Mouse (Mus musculus) heart, embryonic 16.5 days (tissue): ENCODE measurements around the gene Ubc. TPM values are rescaled to one million over a fixed set of nuclear protein-coding genes. Genes with fewer than 3 reads are reported as not detected.
"Not testable (repeated sequence)": the region's sequence is repeated elsewhere in the genome, so short reads cannot be mapped to it uniquely, and the experiment has no call there.

ENCODE experiments used
- ATAC-seq: fragments of 200-750 bp; cut with Nextera tagmentation; replicated peaks from 2 replicates; pipeline ENCODE4 v1.8.0; 2017; ENCODE audit warnings: moderate number of reproducible peaks; ENCODE audit not compliant: insufficient read depth, low FRiP score; ENCODE audit errors: extremely low read depth
- H3K27ac ChIP-seq: fragments of 300-500 bp; sonication (generic); 2 replicates; pipeline ENCODE4 v1.5.1; 2014; ENCODE audit warnings: mild to moderate bottlenecking, low read length, control low read depth, moderate library complexity
- H3K27me3 ChIP-seq: fragments of 300-500 bp; sonication (generic); 2 replicates; pipeline ENCODE4 v1.6.1; 2014; ENCODE audit warnings: low read length, mixed read lengths; ENCODE audit not compliant: control insufficient read depth, insufficient read depth
- H3K36me3 ChIP-seq: fragments of 300-500 bp; sonication (generic); 2 replicates; pipeline ENCODE4 v1.6.1; 2014; ENCODE audit not compliant: control insufficient read depth, insufficient read depth
- H3K4me1 ChIP-seq: fragments of 300-500 bp; sonication (generic); 2 replicates; pipeline ENCODE4 v1.6.1; 2014; ENCODE audit warnings: low read length, mixed read lengths; ENCODE audit not compliant: control insufficient read depth, insufficient read depth
- H3K4me2 ChIP-seq: fragments of 300-500 bp; sonication (generic); 2 replicates; pipeline ENCODE4 v1.6.1; 2014; ENCODE audit warnings: low read depth, mild to moderate bottlenecking, control low read depth, low read length
- H3K4me3 ChIP-seq: fragments of 300-500 bp; sonication (generic); 2 replicates; pipeline ENCODE4 v1.5.1; 2014; ENCODE audit warnings: mild to moderate bottlenecking, control low read depth, low read length
- H3K9ac ChIP-seq: fragments of 300-500 bp; sonication (generic); 2 replicates; pipeline ENCODE4 v1.6.1; 2014; ENCODE audit warnings: low read length, control low read depth
- H3K9me3 ChIP-seq: fragments of 300-500 bp; sonication (generic); replicated peaks from 2 replicates; pipeline ENCODE4 v1.6.1; 2016; ENCODE audit warnings: low read length; ENCODE audit not compliant: control insufficient read depth
- WGBS: fragments of 180-500 bp; shearing (Covaris S2); extraction: QIAGEN DNeasy Blood & Tissue Kit; methylation state at CpG from one replicate; pipeline ENCODE4 v1.1.7; 2014; 5-methylcytosine and 5-hydroxymethylcytosine counted together
- polyA plus RNA-seq: library from polyadenylated mRNA; unstranded; fragments of >200 nt; fragmentation: Nextera tagmentation; extraction: Ambion mirVana; gene quantifications from 2 replicates; pipeline ENCODE4 v1.2.1, GENCODE M21; 2015

Ubc gene
- polyA plus RNA-seq, 1 experiment from 2014 or later = 928 TPM

- H3K9me3 ChIP-seq = no peaks in the 10 kb centered on the region
- no peaks in the 10 kb centered on the region for H3K27me3 ChIP-seq
- H3K4me3 ChIP-seq = no peak overlapping the region
- no peak overlapping the region for H3K9ac ChIP-seq
- H3K36me3 ChIP-seq = peaks cover 38% of the 10 kb centered on the region
- no peak overlapping the region for H3K4me2 ChIP-seq
- peak; percentile 69 for ATAC-seq
- peak overlapping the region; percentile 86 for H3K27ac ChIP-seq
- H3K4me1 ChIP-seq = peaks cover 4% of the 10 kb centered on the region; the same call in 1 of the 2 replicates
- WGBS = 37% methylated on average over 4 of the region's 4 CpGs
These were observed 23.8 kb upstream of the Ubc start for GRCm38 (mm10) chr5:125413763-125414162.

GRCm38 (mm10) chr5:125412536-125412935, 22.5 kb upstream of the Ubc start:
- H3K9ac ChIP-seq, H3K4me2 ChIP-seq, ATAC-seq, H3K27ac ChIP-seq, H3K27me3 ChIP-seq, H3K4me3 ChIP-seq, H3K9me3 ChIP-seq, H3K4me1 ChIP-seq: not testable (repeated sequence)
- WGBS = 89% methylated on average over 8 of the region's 8 CpGs
- peaks cover 27% of the 10 kb centered on the region for H3K36me3 ChIP-seq

- Histone ChIP-seq H3K4me2 (no peak overlapping the region), H3K36me3 (peaks cover 26% of the 10 kb centered on the region), H3K9ac (no peak overlapping the region), H3K9me3 (no peaks in the 10 kb centered on the region), H3K27me3 (no peaks in the 10 kb centered on the region), H3K4me1 (peaks cover 9% of the 10 kb centered on the region), H3K4me3 (no peak overlapping the region), H3K27ac (no peak overlapping the region)
- ATAC-seq = no peak
- 63% methylated on average over 5 of the region's 5 CpGs for WGBS
These were observed 22.0 kb upstream of the Ubc start for GRCm38 (mm10) chr5:125411972-125412530.

- peak overlapping the region; percentile 48 for H3K4me3 ChIP-seq
- no peaks in the 10 kb centered on the region for H3K9me3 ChIP-seq
- 13% methylated on average over 20 of the region's 20 CpGs for WGBS
- H3K4me1 ChIP-seq = peaks cover 13% of the 10 kb centered on the region
- H3K27ac ChIP-seq = peak overlapping the region; percentile 54
- peaks cover 1% of the 10 kb centered on the region for H3K36me3 ChIP-seq
- H3K27me3 ChIP-seq = no peaks in the 10 kb centered on the region
- H3K4me2 ChIP-seq = peak overlapping the region; percentile 57
- no peak for ATAC-seq
- no peak overlapping the region for H3K9ac ChIP-seq
These were observed 19.5 kb upstream of the Ubc start for GRCm38 (mm10) chr5:125409348-125410090.

GRCm38 (mm10) chr5:125408842-125409241, 18.8 kb upstream of the Ubc start:
- H3K27me3 ChIP-seq = no peaks in the 10 kb centered on the region
- peak overlapping the region; percentile 57 for H3K4me2 ChIP-seq
- no peaks in the 10 kb centered on the region for H3K9me3 ChIP-seq
- H3K36me3 ChIP-seq = no peaks in the 10 kb centered on the region
- peak overlapping the region; percentile 54 for H3K27ac ChIP-seq
- WGBS = 2% methylated on average over 13 of the region's 13 CpGs
- H3K4me1 ChIP-seq = peaks cover 14% of the 10 kb centered on the region
- H3K9ac ChIP-seq = no peak overlapping the region
- ATAC-seq = peak; percentile 13; the same call in 1 of the 2 replicates
- H3K4me3 ChIP-seq = peak overlapping the region; percentile 48

DNA sequence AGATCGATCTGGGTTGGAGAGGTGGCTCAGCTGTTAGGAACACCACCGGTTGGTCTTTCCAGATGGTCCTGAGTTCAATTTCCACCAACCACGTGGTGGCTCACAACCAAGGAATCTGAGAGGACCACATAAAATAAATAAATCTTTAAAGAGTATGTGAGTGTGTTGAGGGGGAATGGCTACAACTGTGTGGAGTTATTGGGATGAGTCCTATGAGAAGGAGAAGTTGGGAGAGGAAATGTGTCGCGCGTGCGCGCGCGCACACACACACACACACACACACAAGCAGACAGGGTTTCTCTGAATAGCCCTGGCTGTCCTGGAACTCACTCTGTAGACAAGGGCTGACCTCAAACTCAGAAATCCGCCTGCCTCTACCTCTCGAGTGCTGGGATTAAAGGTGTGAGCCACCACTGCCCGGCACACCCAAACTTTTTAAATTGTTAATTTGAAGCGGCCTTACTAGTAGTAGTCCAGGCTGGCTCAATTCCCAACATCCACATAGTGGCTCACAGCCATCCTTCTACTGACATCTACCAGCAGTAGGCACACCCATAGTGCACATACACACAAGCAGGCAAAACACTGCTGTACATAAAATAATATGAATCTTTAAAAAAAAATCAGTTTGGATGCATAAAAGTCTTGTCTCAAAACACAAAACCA, 18.0 kb upstream of the Ubc start:
- no peak overlapping the region for H3K4me3 ChIP-seq
- H3K4me2 ChIP-seq = no peak overlapping the region
- 68% methylated on average over 14 of the region's 14 CpGs for WGBS
- H3K27me3 ChIP-seq = no peaks in the 10 kb centered on the region
- no peak overlapping the region for H3K27ac ChIP-seq
- no peak for ATAC-seq
- H3K9me3 ChIP-seq = no peaks in the 10 kb centered on the region
- H3K9ac ChIP-seq = no peak overlapping the region
- H3K36me3 ChIP-seq = no peaks in the 10 kb centered on the region
- H3K4me1 ChIP-seq = peaks cover 12% of the 10 kb centered on the region

DNA sequence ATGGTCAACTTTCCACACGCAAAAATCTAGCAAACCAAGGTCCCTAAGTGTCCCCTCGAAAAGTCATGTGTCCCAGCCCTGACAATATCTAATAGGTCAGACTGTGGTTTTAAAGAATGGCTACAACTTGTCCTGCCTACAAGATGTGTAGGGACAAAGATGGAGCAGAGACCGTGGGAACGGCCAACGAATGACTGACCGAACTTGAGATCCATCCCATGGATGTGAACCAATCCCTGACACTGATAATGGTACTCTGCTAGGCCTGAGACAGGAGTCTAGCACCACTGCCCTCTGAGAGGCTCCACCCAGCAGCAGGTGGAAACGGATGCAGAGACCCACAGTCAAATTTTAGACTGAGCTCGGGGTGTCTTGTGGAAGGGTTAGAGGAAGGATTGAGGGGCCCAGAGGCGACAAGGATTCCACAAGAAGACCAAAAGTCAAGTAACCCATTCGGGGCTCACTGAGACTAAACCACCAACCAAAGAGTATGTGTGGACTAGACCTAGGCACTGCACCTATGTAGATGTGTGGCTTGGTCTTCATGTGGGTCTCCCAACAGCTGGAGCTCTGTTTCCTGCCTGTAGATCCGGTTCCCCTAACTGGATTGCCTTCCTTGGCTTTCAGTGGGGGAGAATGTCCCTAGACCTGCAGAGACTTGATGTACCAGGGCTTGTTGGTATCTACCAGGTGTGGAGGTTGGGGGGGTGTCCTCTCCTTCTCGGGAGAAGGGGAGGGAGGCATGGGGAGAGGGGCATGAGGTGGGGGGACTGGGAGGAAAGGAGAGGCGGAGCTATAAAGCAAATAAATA, 17.2 kb upstream of the Ubc start:
- Histone ChIP-seq H3K27ac (peak overlapping the region; percentile 96), H3K4me3 (peak overlapping the region; percentile 72), H3K4me2 (peak overlapping the region; percentile 87), H3K36me3 (no peaks in the 10 kb centered on the region), H3K9me3 (no peaks in the 10 kb centered on the region), H3K27me3 (no peaks in the 10 kb centered on the region), H3K9ac (peak overlapping the region; percentile 78; the same call in 1 of the 2 replicates), H3K4me1 (peaks cover 12% of the 10 kb centered on the region)
- 56% methylated on average over 13 of the region's 13 CpGs for WGBS
- ATAC-seq = no peak

DNA sequence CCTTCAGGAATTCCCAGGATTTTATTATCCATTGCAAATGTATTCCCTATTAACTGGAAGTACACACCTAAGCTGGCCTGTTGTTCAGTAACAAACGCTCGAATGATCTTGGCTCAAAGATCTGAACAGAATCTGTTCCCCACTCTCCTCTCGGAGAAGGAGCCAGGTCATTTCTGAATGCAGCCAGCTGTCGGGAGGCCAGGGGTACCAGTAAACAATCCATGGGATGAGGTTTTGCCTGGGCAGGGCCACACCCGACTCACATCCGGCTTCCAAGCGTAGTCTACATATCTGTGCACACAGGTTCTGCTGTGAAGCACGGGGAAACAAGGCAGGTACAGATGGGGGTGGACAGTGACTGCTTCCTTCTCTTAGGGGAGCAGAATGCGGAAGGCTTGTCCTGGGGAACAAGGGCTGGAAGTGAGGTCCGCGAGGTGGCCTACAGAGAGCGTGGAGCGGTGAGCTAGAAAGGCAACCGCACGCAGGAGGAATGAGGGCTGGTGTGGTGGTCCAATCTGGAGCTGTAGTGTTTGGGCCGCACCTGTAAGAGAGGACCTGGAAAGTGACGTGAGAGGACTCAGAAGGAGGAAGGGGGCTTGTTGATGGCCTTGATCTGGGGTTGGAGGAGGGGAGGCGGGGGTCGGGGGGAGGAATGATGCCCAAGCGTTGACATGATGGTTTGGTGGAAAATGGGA, 16.5 kb upstream of the Ubc start:
- Histone ChIP-seq H3K4me1 (peaks cover 12% of the 10 kb centered on the region), H3K4me3 (peak overlapping the region; percentile 72), H3K4me2 (peak overlapping the region; percentile 87), H3K27me3 (no peaks in the 10 kb centered on the region), H3K9ac (peak overlapping the region; percentile 78), H3K36me3 (no peaks in the 10 kb centered on the region), H3K9me3 (no peaks in the 10 kb centered on the region), H3K27ac (peak overlapping the region; percentile 96)
- 4% methylated on average over 20 of the region's 20 CpGs for WGBS
- ATAC-seq = peak; percentile 26
